Mouse (Mus musculus): Measurements from ENCODE around the gene Gnas. TPM values are rescaled to one million over a fixed set of nuclear protein-coding genes. Genes with fewer than 3 reads are reported as not detected.
"Not testable (repeated sequence)": the region's sequence is repeated elsewhere in the genome, so short reads cannot be mapped to it uniquely, and the experiment has no call there.

Gnas gene
- polyA plus RNA-seq, 2 experiments from 2014 or later = 96.1 to 130 TPM

DNA sequence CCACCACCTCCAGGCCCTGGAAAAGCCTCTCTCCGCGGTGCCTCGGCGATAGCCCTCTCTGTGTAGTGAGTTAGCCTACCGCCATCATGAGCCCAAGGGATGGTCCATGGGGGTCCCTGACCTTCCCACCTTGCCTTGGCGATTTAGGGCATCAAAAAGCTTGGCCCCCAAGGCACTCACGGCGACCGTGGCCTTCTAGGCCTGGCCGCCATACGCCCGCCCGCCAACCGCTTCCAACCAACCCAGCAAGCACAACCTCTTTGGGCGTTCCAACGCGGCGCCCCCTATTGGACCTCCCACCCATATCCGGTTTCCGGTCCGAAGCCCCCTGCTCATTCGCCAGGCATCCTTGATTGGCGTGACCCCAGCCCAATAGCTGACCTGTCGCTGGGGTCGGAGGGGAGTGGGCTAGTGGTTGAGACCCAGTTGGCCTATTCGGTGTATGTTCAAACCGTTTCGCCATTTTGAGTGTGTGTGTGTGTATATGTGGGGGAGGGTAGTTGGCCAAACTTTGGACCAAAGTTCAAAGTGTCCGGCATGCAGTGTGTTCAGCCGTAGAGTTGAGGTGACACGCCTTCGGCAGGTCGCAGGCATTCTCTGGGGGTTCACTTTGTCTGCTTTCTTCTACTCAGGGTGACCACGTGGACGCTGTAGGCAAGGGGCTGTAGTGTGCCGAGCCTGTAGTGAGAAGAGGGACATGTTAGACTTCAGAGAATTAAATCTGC is 11.2 kb downstream of the Gnas start:
- peak; percentile 54 for ATAC-seq

GRCm38 (mm10) chr2:174295900-174296465 is 11.9 kb downstream of the Gnas start:
- ATAC-seq = no peak

GRCm38 (mm10) chr2:174297086-174297571 is 13.0 kb downstream of the Gnas start:
- ATAC-seq = peak; percentile 41

GRCm38 (mm10) chr2:174297851-174298250 is 13.7 kb downstream of the Gnas start:
- ATAC-seq = no peak

- no peak for ATAC-seq
These were observed 14.4 kb downstream of the Gnas start for GRCm38 (mm10) chr2:174298471-174298870.

- no peak for ATAC-seq
These were observed 15.1 kb downstream of the Gnas start for GRCm38 (mm10) chr2:174299091-174299770.

DNA sequence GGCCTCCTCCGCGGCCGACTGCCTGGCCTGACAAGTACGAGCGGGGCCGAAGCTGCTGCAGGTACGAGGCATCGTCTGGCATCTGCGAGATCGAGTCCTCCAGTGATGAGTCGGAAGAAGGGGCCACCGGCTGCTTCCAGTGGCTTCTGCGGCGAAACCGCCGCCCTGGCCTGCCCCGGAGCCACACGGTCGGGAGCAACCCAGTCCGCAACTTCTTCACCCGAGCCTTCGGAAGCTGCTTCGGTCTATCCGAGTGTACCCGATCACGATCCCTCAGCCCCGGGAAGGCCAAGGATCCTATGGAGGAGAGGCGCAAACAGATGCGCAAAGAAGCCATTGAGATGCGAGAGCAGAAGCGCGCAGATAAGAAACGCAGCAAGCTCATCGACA is 15.6 kb downstream of the Gnas start:
- no peak for ATAC-seq

DNA sequence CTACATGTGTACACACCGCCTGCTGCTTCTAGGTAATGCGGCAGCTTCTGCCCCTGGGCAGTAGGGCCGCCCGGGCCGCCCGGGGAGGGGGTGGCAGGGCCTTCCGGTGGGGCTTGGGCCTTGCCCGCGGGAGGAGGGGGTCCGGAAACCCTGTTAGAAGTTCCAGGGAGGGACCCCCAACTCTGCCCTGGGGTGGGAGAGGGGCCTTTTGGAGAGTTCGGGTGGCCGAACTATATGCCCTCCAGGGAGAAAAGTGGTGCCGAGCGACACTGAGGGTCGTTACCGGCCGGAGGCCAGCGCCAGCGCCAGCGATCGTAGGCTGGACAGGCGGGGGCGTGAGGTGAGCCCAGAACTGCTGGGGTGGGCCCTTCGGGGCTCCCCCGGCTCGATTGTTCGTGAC is 16.1 kb downstream of the Gnas start:
- no peak for ATAC-seq

GRCm38 (mm10) chr2:174300666-174301065 is 16.5 kb downstream of the Gnas start:
- ATAC-seq = no peak

GRCm38 (mm10) chr2:174302526-174302925 is 18.4 kb downstream of the Gnas start:
- no peak for ATAC-seq

GRCm38 (mm10) chr2:174305646-174306045 is 21.5 kb downstream of the Gnas start:
- ATAC-seq = no peak

GRCm38 (mm10) chr2:174307903-174308302 is 23.8 kb downstream of the Gnas start:
- ATAC-seq = no peak

- ATAC-seq = peak; percentile 50
These were observed 26.9 kb downstream of the Gnas start for GRCm38 (mm10) chr2:174310913-174311514.

- no peak for ATAC-seq
These were observed 27.5 kb downstream of the Gnas start for GRCm38 (mm10) chr2:174311613-174312012.

DNA sequence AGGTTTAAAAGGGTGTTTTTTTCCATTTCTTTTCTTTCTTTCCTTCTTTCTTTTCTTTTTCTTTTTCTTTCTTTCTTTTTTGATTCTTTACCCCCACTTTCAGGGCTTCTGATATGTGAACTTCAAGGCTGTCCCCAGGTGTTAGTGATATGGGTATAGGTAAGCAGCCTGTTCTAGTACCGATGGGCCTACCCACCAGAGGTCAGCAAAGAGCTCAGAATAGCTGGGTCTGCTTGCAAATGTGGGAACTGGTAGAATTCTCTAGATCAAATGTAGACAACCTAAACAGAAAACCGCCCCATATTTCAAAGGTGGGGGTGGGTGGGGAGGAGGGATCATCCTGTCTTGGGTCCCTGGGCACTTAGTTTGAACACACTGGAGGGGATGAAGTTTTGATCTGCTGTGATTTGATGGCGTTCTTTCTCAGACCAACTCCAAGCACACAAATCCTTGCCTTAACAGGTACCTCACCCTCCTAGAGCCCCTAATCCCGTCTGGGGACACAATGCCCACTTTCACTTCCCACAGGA is 28.1 kb downstream of the Gnas start:
- peak; percentile 96 for ATAC-seq

DNA sequence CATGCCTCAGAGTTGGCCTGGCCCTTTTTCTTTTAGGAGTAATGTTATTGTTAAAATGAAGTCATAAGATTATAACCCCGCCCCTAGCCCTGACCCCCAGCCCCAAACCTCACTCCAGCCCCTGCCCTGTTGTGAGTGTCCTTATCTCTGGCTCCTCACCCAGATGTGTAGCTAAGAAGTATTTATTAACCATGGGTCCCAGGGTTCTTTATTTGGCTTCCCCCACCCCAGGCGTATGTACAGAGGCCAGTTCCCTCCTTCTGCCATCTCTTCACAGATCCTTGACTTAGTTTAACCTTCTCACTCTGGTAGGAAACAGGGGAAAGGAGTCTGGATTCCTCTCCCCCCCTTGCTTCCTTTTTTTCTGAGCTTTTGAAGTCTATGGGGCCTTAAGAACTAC is 28.5 kb downstream of the Gnas start:
- ATAC-seq = no peak

DNA sequence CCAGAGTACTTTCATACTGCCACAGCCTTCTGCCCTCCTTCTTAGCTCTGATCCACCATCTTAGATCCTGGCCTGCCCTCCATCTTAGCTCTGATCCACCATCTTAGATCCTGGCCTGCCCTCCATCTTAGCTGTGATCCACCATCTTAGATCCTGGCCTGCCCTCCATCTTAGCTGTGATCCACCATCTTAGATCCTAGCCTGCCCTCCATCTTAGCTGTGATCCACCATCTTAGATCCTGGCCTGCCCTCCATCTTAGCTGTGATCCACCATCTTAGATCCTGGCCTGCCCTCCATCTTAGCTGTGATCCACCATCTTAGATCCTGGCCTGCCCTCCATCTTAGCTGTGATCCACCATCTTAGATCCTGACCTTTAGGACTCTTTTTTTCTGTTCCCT is 31.3 kb downstream of the Gnas start:
- ATAC-seq = not testable (repeated sequence)

- no peak for ATAC-seq
These were observed 32.5 kb downstream of the Gnas start for GRCm38 (mm10) chr2:174316661-174317060.

- no peak for ATAC-seq
These were observed 41.9 kb downstream of the Gnas start for GRCm38 (mm10) chr2:174325989-174326388.

DNA sequence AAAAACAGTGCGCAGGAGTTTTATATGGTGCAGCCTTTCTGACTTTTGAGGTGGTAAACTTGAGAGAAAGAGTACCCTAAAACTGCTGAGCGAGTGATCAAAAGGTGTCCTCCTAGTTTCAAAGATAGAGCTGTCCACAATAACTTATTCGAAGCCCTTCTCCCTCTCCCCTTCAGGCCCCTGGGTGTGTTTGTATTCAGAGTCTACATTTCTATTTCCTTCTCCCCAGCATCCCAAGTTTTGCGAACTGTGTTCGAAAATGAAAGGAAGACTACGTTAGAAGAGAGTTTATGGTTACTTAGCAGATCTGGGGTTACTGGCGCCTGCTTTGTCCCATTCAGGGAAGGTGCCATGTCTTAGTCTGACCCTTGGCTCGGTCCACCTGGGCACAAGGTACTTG is 42.4 kb downstream of the Gnas start:
- no peak for ATAC-seq

DNA sequence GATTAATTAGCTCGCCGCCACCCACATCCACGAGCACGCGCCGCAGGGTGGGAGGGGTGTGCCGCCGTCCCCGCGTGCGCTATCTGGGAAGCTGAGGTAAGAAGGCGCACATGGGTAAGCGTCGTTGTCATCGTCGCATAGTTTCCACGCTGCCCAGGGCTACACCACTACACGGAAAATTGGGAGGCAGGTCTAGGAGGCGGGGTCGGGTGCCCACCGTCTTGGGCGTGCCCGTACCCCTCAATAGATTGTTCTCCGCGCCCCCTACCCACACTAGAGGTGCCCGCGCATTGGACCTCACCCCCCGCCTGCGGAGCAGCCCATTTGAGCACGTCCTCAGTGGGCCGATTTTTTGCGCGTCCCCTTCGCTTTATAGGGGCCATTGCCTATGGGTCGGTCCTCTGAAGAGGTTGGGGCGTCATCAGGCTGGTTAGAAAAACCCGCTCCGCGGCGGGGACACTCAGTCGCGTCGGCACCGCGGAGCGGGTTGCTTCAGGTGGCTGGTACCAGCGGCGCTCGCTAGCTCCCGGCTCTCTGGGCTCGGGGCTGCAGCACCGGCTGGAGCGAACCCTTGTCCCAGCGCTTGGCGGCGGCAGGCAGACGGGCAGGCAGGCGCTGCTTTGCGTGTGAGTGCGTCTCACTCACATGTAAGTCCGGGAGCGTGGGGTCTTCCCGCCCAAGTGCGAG is 43.3 kb downstream of the Gnas start:
- peak; percentile 73 for ATAC-seq

- ATAC-seq = no peak
These were observed 44.3 kb downstream of the Gnas start for GRCm38 (mm10) chr2:174328358-174328905.

Measured in CD4-positive, CD25-positive, alpha-beta regulatory T cell, adult 4 months (primary cell).